Mouse (Mus musculus) MEL (cell line): ENCODE measurements around the gene Six4. TPM values are rescaled to one million over a fixed set of nuclear protein-coding genes. Genes with fewer than 3 reads are reported as not detected.

Source experiments
- DNase-seq: peaks from one replicate; pipeline ENCODE4 v3.0.0; 2011; ENCODE audit warnings: low read depth, low spot score
- H3K27ac ChIP-seq: 2 replicates; pipeline ENCODE4 v1.5.1; 2012; ENCODE audit warnings: low read depth, mild to moderate bottlenecking, control low read depth, low read length, moderate library complexity; ENCODE audit not compliant: control insufficient read depth
- H3K27me3 ChIP-seq, 2 experiments: fragments of 150-350 bp in 1 of 2; sonication (generic) in 1 of 2; 2 replicates each; pipeline ENCODE4 v1.6.1; 2012; ENCODE audit warnings: low read length in 2 of 2, mild to moderate bottlenecking in 2 of 2, improper control_type of control experiment in 1 of 2, moderate library complexity in 1 of 2; ENCODE audit not compliant: insufficient read depth in 2 of 2, control insufficient read depth in 1 of 2
- H3K36me3 ChIP-seq, 2 experiments: 2 replicates each; pipeline ENCODE4 v1.6.1; 2012 to 2014; ENCODE audit warnings: low read length in 2 of 2, improper control_type of control experiment in 1 of 2, inconsistent platforms in 1 of 2, mild to moderate bottlenecking in 1 of 2; ENCODE audit not compliant: insufficient read depth in 2 of 2, control insufficient read depth in 1 of 2
- H3K4me1 ChIP-seq, 2 experiments: fragments of 150-350 bp in 1 of 2; sonication (generic) in 1 of 2; 2 replicates each; pipeline ENCODE4 v1.6.1; 2012; ENCODE audit warnings: low read length in 2 of 2, improper control_type of control experiment in 1 of 2, mild to moderate bottlenecking in 1 of 2; ENCODE audit not compliant: insufficient read depth in 2 of 2, control insufficient read depth in 1 of 2
- H3K4me3 ChIP-seq, 2 experiments: fragments of 150-350 bp in 1 of 2; sonication (generic) in 1 of 2; 2 replicates each; pipeline ENCODE4 v1.5.1; 2012; ENCODE audit warnings: low read depth in 2 of 2, low read length in 2 of 2, mild to moderate bottlenecking in 2 of 2, moderate library complexity in 2 of 2, control low read depth in 1 of 2, improper control_type of control experiment in 1 of 2; ENCODE audit not compliant: control insufficient read depth in 1 of 2, insufficient read depth in 1 of 2
- H3K79me2 ChIP-seq: 2 replicates; pipeline ENCODE4 v1.6.1; 2012; ENCODE audit warnings: mild to moderate bottlenecking, low read length, moderate library complexity; ENCODE audit not compliant: control insufficient read depth, poor library complexity, insufficient read depth
- H3K9ac ChIP-seq: 2 replicates; pipeline ENCODE4 v1.6.1; 2012; ENCODE audit warnings: low read depth, mild to moderate bottlenecking, control low read depth, low read length, moderate library complexity; ENCODE audit not compliant: control insufficient read depth, poor library complexity, severe bottlenecking
- H3K9me3 ChIP-seq: fragments of 150-350 bp; sonication (generic); replicated peaks from 2 replicates; pipeline ENCODE4 v1.6.1; 2012; ENCODE audit warnings: mild to moderate bottlenecking, low read length, improper control_type of control experiment, moderate library complexity; ENCODE audit not compliant: insufficient read depth
- BHLHE40 ChIP-seq: IDR thresholded peaks from 2 replicates; pipeline ENCODE4 v1.6.1; 2012; ENCODE audit warnings: low read depth, mild to moderate bottlenecking, inconsistent platforms, low read length, improper control_type of control experiment, borderline replicate concordance
- E2F4 ChIP-seq: IDR thresholded peaks from 2 replicates; pipeline ENCODE4 v1.6.1; 2011; ENCODE audit warnings: low read depth, low read length, improper control_type of control experiment, borderline replicate concordance
- EP300 ChIP-seq, 2 experiments: IDR thresholded peaks; 2 replicates each; pipeline ENCODE4 v1.6.1; 2011; ENCODE audit warnings: improper control_type of control experiment in 2 of 2, low read length in 2 of 2, low read depth in 1 of 2, mild to moderate bottlenecking in 1 of 2
- HCFC1 ChIP-seq: IDR thresholded peaks from 2 replicates; pipeline ENCODE4 v1.6.1; 2012; ENCODE audit warnings: low read depth, mild to moderate bottlenecking, inconsistent platforms, low read length, improper control_type of control experiment, moderate library complexity
- KAT2A ChIP-seq: conservative IDR thresholded peaks from 2 replicates; pipeline ENCODE4 v1.6.1; 2012; ENCODE audit warnings: low read depth, low read length, improper control_type of control experiment, inconsistent platforms
- MAX ChIP-seq: IDR thresholded peaks from 2 replicates; pipeline ENCODE4 v1.6.1; 2011; ENCODE audit warnings: low read length, improper control_type of control experiment
- MEF2A ChIP-seq: IDR thresholded peaks from 2 replicates; pipeline ENCODE4 v1.6.1; 2014; ENCODE audit warnings: low read depth, mild to moderate bottlenecking, inconsistent platforms, low read length, improper control_type of control experiment; ENCODE audit not compliant: poor library complexity, insufficient replicate concordance, severe bottlenecking; ENCODE audit errors: extremely low read depth
- POLR2A ChIP-seq, 2 experiments: IDR thresholded peaks; 2 replicates each; pipeline ENCODE4 v1.6.1; 2011 to 2012; ENCODE audit warnings: low read length in 2 of 2, mild to moderate bottlenecking in 2 of 2, control low read depth in 1 of 2, improper control_type of control experiment in 1 of 2, low read depth in 1 of 2, moderate library complexity in 1 of 2; ENCODE audit not compliant: control insufficient read depth in 1 of 2, insufficient read depth in 1 of 2, poor library complexity in 1 of 2
- RCOR1 ChIP-seq: IDR thresholded peaks from 2 replicates; pipeline ENCODE4 v1.6.1; 2012; ENCODE audit warnings: low read depth, mild to moderate bottlenecking, inconsistent platforms, low read length, improper control_type of control experiment
- SIN3A ChIP-seq: IDR thresholded peaks from 2 replicates; pipeline ENCODE4 v1.6.1; 2012; ENCODE audit warnings: low read length, improper control_type of control experiment, inconsistent platforms
- TBP ChIP-seq: IDR thresholded peaks from 2 replicates; pipeline ENCODE4 v1.8.0; 2011; ENCODE audit warnings: low read depth, low read length, improper control_type of control experiment
- UBTF ChIP-seq: IDR thresholded peaks from 2 replicates; pipeline ENCODE4 v1.6.1; 2012; ENCODE audit warnings: low read depth, mild to moderate bottlenecking, inconsistent platforms, low read length, improper control_type of control experiment, moderate library complexity, borderline replicate concordance; ENCODE audit not compliant: insufficient read depth
- USF2 ChIP-seq, 2 experiments: IDR thresholded peaks; 2 replicates each; pipeline ENCODE4 v1.6.1; 2011 to 2012; ENCODE audit warnings: improper control_type of control experiment in 2 of 2, low read length in 2 of 2, borderline replicate concordance in 1 of 2, inconsistent platforms in 1 of 2, low read depth in 1 of 2, mild to moderate bottlenecking in 1 of 2; ENCODE audit not compliant: insufficient read depth in 1 of 2
- ZKSCAN1 ChIP-seq: IDR thresholded peaks from 2 replicates; pipeline ENCODE4 v1.6.1; 2012; ENCODE audit warnings: low read depth, mild to moderate bottlenecking, inconsistent platforms, low read length, improper control_type of control experiment, moderate library complexity
- polyA plus RNA-seq, 2 experiments: library from polyadenylated mRNA; stranded (reverse) in 1 of 2; unstranded in 1 of 2; fragments of >175 nt in 1 of 2; fragments of >200 nt in 1 of 2; gene quantifications; 2 replicates each; pipeline versions ENCODE4 v1.2.1 to v1.2.4; 2012; ENCODE audit warnings: low replicate concordance in 2 of 2, low read depth in 1 of 2; ENCODE audit not compliant: insufficient read length in 2 of 2, insufficient read depth in 1 of 2, missing spikeins in 1 of 2
- total RNA-seq: library from RNA; depleted of rRNA; stranded (reverse); fragments of 300-350 nt; gene quantifications from 2 replicates; pipeline ENCODE4 v1.2.3, GENCODE M21; 2012

Gene Six4
- total and polyA plus RNA-seq, 3 experiments, result not detected

DNA sequence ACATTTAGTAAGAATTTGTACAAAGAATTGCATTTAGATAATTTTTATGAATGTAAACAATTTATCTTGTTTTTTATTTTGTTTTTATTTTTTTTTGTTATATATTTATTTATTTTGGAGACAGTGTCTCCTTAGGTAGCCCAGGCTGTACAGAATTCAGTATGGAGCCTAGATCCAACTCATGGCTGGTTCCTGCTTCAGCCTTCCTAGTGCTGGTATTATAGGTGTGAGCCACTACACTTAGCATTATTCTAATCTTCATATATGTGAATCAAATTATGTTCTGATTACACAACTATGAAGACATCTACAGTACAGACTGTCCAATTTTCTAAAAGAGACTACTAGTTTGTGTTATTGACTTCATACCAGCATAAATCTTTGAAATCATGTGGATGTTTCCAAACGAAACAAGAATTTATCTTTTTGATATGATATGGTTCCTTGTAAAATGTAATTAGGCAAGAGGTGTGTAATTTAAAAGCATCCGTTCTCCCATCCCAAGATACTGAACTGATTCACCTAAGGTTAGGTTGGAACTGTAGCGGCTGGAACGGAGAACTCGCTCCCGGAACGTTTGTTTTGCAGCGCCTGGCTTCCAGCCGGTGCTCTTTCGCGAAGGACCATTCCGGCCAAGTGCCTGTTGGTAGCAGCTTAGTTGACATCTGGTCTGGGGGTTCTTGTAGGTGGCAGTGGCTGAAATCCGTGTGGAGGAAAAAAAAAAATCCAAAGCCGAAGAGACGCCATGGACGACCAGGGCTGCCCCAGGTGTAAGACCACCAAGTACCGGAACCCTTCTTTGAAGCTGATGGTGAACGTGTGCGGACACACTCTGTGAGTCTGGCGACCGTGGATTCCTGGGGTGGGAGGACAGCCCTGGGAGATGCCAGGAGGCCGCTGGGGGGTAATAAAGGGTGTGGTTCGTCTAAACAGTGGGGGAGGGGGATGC, 10.1 kb upstream of the Six4 start, which contains the start of gene Mnat1 (continued):
- TF ChIP-seq TBP (peak; percentile 94), KAT2A (no peak)

DNA sequence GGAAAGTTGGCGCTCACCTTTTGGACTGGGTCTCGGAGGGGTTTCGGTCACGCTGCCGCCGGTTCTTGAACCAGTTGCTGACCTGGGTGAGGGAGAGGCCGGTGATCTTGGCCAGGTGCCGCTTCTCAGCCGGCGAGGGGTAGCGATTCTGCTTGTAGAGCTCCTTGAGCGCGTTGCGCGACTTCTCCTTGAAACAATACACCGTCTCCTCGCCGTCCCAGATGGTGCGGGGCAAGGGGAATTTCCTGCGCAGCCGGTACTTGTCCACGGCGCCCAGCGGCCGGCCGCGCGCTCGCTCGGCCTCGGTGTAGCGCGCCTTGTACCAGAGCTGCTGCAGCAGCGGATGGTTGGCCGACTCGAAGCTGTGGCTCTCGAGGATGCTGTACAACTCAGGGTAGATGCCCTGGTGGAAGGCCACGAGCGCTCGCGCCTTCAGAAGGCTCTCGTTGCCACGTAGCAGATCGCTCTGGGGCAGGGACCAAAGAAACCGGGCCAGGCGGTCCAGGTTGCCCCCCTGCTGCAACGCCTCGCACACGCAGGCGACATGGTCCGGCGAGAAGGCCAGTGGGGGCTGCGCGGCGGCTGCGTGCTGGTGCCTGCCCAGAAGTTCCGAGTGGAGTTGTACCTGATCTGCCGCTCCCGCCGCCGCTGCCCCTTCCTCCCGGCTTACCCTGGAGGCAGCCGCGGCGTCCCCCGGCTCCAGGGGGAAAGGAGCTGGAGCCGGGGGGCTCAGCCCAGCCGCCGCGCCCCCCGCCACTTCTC, 749 bp downstream of the Six4 start:
- Histone ChIP-seq H3K79me2 (no peaks in the 10 kb centered on the region), H3K9me3 (no peaks in the 10 kb centered on the region), H3K36me3 (no peaks in the 10 kb centered on the region), H3K4me3 (no peak overlapping the region), H3K27ac (no peak overlapping the region), H3K9ac (no peak overlapping the region), H3K4me1 (no peaks in the 10 kb centered on the region), H3K27me3 (no peaks in the 10 kb centered on the region; a peak in 2 of 4 replicates)
- no peak for DNase-seq
- TF ChIP-seq POLR2A (IDR thresholded peaks at IDR 0.05; ENCODE audit: control insufficient read depth in 1 of 2, insufficient read depth in 1 of 2, low read depth in 1 of 2, low read length in 2 of 2, poor library complexity in 1 of 2) (no peak), MAX (no peak), UBTF (no peak), TBP (no peak), SIN3A (no peak), EP300 (IDR thresholded peaks at IDR 0.05; ENCODE audit: low read depth in 1 of 2, low read length in 2 of 2) (no peak), BHLHE40 (no peak), E2F4 (no peak), USF2 (IDR thresholded peaks at IDR 0.05; ENCODE audit: borderline replicate concordance in 1 of 2, insufficient read depth in 1 of 2, low read depth in 1 of 2, low read length in 2 of 2) (no peak), MEF2A (no peak), ZKSCAN1 (no peak), RCOR1 (no peak), HCFC1 (no peak)
